Mouse (Mus musculus) lung, postnatal 0 days (tissue): ENCODE data around the gene Fermt2. TPM values are rescaled to one million over a fixed set of nuclear protein-coding genes. Genes with fewer than 3 reads are reported as not detected.

Experiments
- ATAC-seq: fragments of 200-750 bp; cut with Nextera tagmentation; 2 replicates; pipeline ENCODE4 v1.8.0; 2017; ENCODE audit warnings: moderate library complexity
- DNase-seq: peaks from one replicate; pipeline ENCODE4 v3.0.0-alpha.2; 2016; ENCODE audit warnings: low spot score
- H3K27ac ChIP-seq: fragments of 300-500 bp; sonication (generic); 2 replicates; pipeline ENCODE4 v1.5.1; 2014; ENCODE audit warnings: antibody characterized with exemption, mild to moderate bottlenecking, low read length, mixed read lengths
- H3K27me3 ChIP-seq: fragments of 300-500 bp; sonication (generic); replicated peaks from 2 replicates; pipeline ENCODE4 v1.6.1; 2014; ENCODE audit warnings: low read length, mixed read lengths; ENCODE audit not compliant: insufficient read depth
- H3K36me3 ChIP-seq: fragments of 300-500 bp; sonication (generic); 2 replicates; pipeline ENCODE4 v1.6.1; 2014; ENCODE audit warnings: low read length, mixed read lengths; ENCODE audit not compliant: insufficient read depth
- H3K4me1 ChIP-seq: fragments of 300-500 bp; sonication (generic); 2 replicates; pipeline ENCODE4 v1.6.1; 2014; ENCODE audit warnings: antibody characterized with exemption, low read depth, low read length, mixed read lengths; ENCODE audit not compliant: insufficient read depth
- H3K4me2 ChIP-seq: fragments of 300-500 bp; sonication (generic); replicated peaks from 2 replicates; pipeline ENCODE4 v1.6.1; 2014; ENCODE audit warnings: low read depth, mild to moderate bottlenecking, low read length, moderate library complexity, mixed read lengths
- H3K4me3 ChIP-seq: fragments of 300-500 bp; sonication (generic); 2 replicates; pipeline ENCODE4 v1.5.1; 2014; ENCODE audit warnings: low read depth, low read length
- H3K9ac ChIP-seq: fragments of 300-500 bp; sonication (generic); replicated peaks from 2 replicates; pipeline ENCODE4 v1.6.1; 2014; ENCODE audit warnings: low read depth, mild to moderate bottlenecking
- H3K9me3 ChIP-seq: fragments of 300-500 bp; sonication (generic); 2 replicates; pipeline ENCODE4 v1.6.1; 2016; ENCODE audit warnings: low read length, mixed read lengths
- CTCF ChIP-seq: IDR thresholded peaks from 2 replicates; pipeline ENCODE4 v1.5.1; 2016; ENCODE audit warnings: antibody characterized with exemption, mild to moderate bottlenecking
- EP300 ChIP-seq: IDR thresholded peaks from 2 replicates; pipeline ENCODE4 v1.6.1; 2016; ENCODE audit warnings: antibody characterized with exemption, mild to moderate bottlenecking, control low read depth
- WGBS: fragments of 180-500 bp; shearing (Covaris S2); extraction: QIAGEN DNeasy Blood & Tissue Kit; methylation state at CpG from one replicate; pipeline ENCODE4 v1.1.7; 2014; 5-methylcytosine and 5-hydroxymethylcytosine counted together
- polyA plus RNA-seq: library from polyadenylated mRNA; unstranded; fragments of >200 nt; fragmentation: Nextera tagmentation; extraction: Ambion mirVana; gene quantifications from 2 replicates; pipeline ENCODE4 v1.2.1, GENCODE M21; 2015

Fermt2 gene
- polyA plus RNA-seq, 1 experiment from 2014 or later, result 362 TPM

DNA sequence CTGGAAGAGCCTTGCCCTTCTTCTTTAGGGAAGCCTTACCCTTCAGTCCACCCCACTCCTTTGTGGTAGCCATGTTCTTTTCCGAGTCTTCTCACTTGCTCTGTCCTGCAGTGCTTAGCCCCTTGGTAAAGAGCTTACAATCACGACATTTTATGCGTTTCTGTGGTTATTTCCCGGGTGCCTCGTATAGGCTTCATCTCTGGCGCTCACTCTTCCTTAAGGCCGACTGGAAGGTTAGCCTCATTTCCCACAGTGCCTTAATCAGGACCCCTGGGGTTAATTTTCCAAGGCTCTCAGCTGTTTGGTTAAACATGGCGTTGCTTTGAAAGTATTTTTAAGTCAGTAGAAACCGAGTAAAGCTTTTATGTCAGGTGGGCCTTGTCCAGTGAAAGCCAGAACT lies 90.5 kb downstream of the Fermt2 start:
- Histone ChIP-seq H3K27ac (no peak overlapping the region), H3K4me1 (no peaks in the 10 kb centered on the region; the same call in 1 of the 2 replicates), H3K9ac (no peak overlapping the region), H3K36me3 (no peaks in the 10 kb centered on the region), H3K9me3 (no peaks in the 10 kb centered on the region), H3K27me3 (no peaks in the 10 kb centered on the region), H3K4me3 (no peak overlapping the region), H3K4me2 (no peak overlapping the region)
- 75% methylated on average over 9 of the region's 9 CpGs for WGBS
- ATAC-seq (no peak), DNase-seq (no peak)
- TF ChIP-seq CTCF (no peak), EP300 (no peak)

DNA sequence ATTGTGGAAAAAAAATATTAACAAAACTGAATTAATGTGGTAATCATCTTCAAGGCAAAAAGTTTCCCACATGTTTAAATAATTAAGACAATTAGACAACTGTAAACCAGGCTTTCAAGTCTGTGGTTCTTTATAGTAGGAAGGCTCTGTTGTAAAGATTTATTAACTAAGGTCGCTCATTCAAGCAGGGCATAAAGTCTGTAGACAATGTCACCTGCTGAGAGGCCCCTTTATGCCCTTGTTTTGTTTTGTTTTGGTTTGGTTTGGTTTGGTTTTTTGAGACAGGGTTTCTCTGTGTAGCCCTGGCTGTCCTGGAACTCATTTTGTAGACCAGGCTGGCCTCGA lies 91.0 kb downstream of the Fermt2 start:
- Histone ChIP-seq H3K4me1 (no peaks in the 10 kb centered on the region; the same call in 1 of the 2 replicates), H3K27ac (no peak overlapping the region), H3K27me3 (no peaks in the 10 kb centered on the region), H3K4me2 (no peak overlapping the region), H3K9ac (no peak overlapping the region), H3K9me3 (no peaks in the 10 kb centered on the region), H3K4me3 (no peak overlapping the region), H3K36me3 (no peaks in the 10 kb centered on the region)
- TF ChIP-seq EP300 (no peak), CTCF (no peak)
- no peak for DNase-seq
- WGBS, result 96% methylated on average over 1 of the region's 2 CpGs
- no peak for ATAC-seq

DNA sequence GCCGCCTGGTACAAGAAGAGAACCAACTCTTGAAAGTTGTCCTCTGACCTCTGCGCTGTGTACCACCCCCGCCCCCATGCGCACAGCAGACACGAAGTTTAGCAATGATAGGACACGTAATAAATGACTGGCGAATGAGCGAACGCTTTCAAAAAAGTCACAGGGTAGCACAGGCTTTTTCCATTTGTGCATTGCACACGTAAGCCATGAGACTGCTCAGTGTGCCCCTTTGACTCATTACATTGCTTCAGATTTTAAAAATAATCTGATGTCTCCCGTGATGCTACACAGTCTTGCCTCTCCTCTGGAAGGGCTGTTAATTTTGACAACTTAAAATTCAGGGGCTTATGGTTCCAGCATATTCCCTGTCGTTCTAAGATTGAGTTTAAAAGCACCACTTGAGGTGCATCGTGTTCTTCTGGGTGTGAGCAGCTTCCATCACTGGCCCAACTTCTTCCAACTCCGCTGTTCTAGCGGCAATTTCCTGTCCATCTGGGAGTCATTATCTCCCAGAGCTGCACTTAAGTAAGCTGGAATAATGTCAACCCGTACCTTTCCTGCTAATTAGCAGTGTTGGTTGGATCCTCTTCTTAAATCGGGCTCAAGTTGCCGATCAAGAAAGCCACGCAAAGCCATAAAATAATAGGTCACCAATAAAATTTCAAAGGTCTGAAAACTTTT lies 91.5 kb downstream of the Fermt2 start:
- Histone ChIP-seq H3K36me3 (no peaks in the 10 kb centered on the region), H3K4me1 (no peaks in the 10 kb centered on the region; the same call in 1 of the 2 replicates), H3K9me3 (no peaks in the 10 kb centered on the region), H3K27ac (no peak overlapping the region), H3K9ac (no peak overlapping the region), H3K4me3 (no peak overlapping the region), H3K27me3 (no peaks in the 10 kb centered on the region), H3K4me2 (no peak overlapping the region)
- DNase-seq, result no peak
- no peak for ATAC-seq
- TF ChIP-seq EP300, result no peak
- no peak for TF ChIP-seq CTCF
- 61% methylated on average over 19 of the region's 19 CpGs for WGBS

DNA sequence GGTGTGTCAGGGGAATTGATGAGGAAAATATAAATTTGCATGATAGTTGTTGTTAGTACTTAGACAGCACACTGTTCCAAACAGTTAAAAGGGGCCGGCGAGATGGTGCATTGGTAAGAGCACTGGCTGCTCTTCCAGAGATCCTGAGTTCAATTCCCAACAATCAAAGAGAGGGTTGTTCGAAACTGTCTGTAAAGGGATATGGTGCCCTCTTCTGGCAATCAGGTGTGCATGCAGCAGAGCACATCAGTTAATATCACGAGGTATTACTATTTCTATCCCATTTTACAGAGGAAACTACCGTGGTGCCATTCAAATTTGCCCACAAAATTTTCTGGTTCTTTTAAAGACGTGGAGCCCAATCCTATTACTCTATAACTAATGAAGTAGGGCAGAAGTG lies 95.7 kb downstream of the Fermt2 start:
- 76% methylated on average over 6 of the region's 6 CpGs for WGBS

DNA sequence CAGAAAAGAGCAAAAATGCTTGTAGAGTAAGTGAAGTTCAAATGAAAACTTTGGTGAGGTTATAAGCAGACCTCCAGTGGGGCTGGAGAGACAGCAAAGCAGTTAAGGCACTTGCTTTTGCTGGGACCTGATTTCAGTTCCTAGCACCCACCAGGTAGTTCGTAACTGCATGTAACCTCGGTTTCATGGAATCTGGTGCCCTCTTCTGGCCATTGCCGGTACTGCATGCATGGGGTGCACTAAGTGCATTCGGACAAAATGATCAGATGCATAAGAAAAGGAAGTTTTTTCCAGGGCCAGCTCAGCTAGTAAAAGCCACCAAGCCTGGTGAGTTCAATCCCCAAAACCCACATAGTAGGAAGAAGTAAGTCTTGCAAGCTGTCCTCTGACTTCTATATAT lies 97.9 kb downstream of the Fermt2 start:
- no peak for TF ChIP-seq EP300
- TF ChIP-seq CTCF, result peak; percentile 67
- Histone ChIP-seq H3K27me3 (no peaks in the 10 kb centered on the region), H3K9ac (no peak overlapping the region), H3K4me3 (no peak overlapping the region), H3K4me1 (no peaks in the 10 kb centered on the region), H3K36me3 (no peaks in the 10 kb centered on the region), H3K9me3 (no peaks in the 10 kb centered on the region), H3K27ac (no peak overlapping the region), H3K4me2 (no peak overlapping the region)
- no peak for ATAC-seq
- DNase-seq, result no peak
- 71% methylated on average over 4 of the region's 4 CpGs for WGBS

More for the DNA sequence above, 95.7 kb downstream of the Fermt2 start:
- DNase-seq (no peak), ATAC-seq (no peak)
- Histone ChIP-seq H3K9me3 (no peaks in the 10 kb centered on the region), H3K4me3 (no peak overlapping the region), H3K36me3 (no peaks in the 10 kb centered on the region), H3K9ac (no peak overlapping the region), H3K27ac (no peak overlapping the region), H3K4me2 (no peak overlapping the region), H3K4me1 (no peaks in the 10 kb centered on the region), H3K27me3 (no peaks in the 10 kb centered on the region)
- TF ChIP-seq EP300, result no peak
- TF ChIP-seq CTCF, result peak; percentile 61

DNA sequence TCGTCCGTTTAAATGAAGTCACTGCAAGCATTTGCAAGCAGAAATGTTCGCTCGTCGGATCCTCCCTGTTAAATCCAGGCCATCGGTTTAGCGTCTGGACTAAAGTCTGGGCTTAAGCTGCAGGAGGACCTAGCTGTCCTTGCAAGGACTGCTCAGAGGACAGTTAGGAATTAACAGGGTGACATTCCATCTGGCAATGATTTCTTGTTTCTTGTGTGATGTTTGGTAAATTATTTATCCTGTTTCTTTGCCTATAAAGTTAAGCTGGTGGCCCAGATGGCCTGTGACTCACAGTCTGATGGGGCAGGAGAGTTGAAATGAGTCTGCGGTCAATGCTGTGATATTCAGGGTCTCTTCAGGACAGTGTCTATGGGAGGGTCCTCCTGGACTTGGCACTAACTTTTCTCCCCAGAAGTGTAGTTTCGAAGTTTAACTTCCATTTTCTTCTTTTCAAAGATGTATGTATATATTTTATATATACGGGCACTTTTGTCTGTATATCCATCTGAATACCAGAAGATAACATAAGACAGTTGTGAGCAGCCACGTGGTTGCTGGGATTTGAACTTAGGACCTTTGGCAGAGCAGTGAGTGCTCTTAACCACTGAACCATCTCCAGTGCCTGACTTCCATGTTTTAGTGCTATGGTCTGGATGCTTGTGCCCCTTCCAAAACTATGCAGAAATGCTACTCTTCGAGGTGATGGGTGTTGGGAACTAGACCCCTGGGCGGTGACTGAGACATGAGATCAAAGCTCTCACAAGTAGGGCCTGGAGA lies 99.7 kb downstream of the Fermt2 start:
- no peak for ATAC-seq
- Histone ChIP-seq H3K4me1 (no peaks in the 10 kb centered on the region), H3K36me3 (no peaks in the 10 kb centered on the region), H3K4me3 (no peak overlapping the region), H3K9ac (no peak overlapping the region), H3K4me2 (no peak overlapping the region), H3K9me3 (peaks cover 4% of the 10 kb centered on the region; the same call in 1 of the 2 replicates), H3K27me3 (no peaks in the 10 kb centered on the region), H3K27ac (no peak overlapping the region)
- 87% methylated on average over 13 of the region's 13 CpGs for WGBS
- TF ChIP-seq EP300 (no peak), CTCF (no peak)
- DNase-seq, result no peak
